Mouse (Mus musculus): ENCODE results near the gene Vinac1.

DNA sequence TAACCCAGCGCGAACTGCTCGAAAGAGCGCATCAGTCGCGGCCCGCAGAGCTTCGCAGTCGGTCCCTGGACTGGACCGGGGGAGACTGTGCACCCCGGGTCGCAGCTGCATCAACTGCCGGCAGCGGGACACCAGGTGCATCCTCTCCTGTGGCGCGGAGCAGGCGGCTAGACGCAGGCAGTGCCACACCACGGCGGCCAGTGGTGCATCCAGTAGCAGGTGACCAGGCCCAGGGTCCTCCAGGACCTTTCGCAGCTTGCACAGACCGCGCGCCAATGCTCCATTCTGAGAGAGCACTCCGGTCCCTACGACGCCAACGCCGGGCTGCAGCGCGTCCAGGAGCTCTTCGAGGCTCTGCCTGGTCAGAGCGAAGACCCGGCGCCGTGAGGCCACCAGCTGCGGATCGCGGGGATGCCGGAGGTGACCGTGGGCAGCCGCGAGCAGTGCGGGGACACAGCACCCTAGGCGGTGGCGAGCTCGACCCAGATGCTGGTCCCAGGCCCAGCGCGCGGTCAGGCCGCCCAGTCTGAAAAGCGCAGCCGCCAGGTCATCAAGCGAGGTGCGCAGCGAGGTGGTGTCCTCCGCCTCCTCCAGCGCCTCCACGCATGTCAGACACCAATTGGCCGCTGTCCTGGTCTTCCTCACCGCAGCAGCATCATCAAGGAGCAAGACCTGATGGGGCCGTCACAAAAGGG, 8.9 kb downstream of the Vinac1 start:
- TF ChIP-seq POLR2A (IDR thresholded peaks at IDR 0.05; ENCODE audit: low read depth, low read length) (no peak), CTCF (IDR thresholded peaks at IDR 0.05; ENCODE audit: extremely low read depth, insufficient read length, insufficient replicate concordance, low read depth, low read length) (no peak)

Measured in small intestine, adult 2 months (tissue).